Mouse (Mus musculus): ENCODE data around the gene Kmt2d. TPM values are rescaled to one million over a fixed set of nuclear protein-coding genes. Genes with fewer than 3 reads are reported as not detected.

The Kmt2d gene
- polyA plus RNA-seq, 1 experiment from 2014 or later = 16.0 TPM

- peaks cover 100% of the 10 kb centered on the region for H3K36me3 ChIP-seq (ENCODE audit: control insufficient read depth, insufficient read depth, low read length)
- H3K27me3 ChIP-seq (ENCODE audit: control insufficient read depth, insufficient read depth, low read length) = no peaks in the 10 kb centered on the region
- no peaks in the 10 kb centered on the region for H3K9me3 ChIP-seq (ENCODE audit: control insufficient read depth, low read length)
- no peak overlapping the region for H3K9ac ChIP-seq (replicated peaks; ENCODE audit: low read length)
- 91% methylated on average over 9 of the region's 9 CpGs for WGBS
- no peak overlapping the region for H3K4me3 ChIP-seq (replicated peaks; ENCODE audit: low read depth, low read length)
- ATAC-seq (ENCODE audit: low FRiP score, low TSS enrichment) (no peak), DNase-seq (no peak)
- H3K4me2 ChIP-seq (ENCODE audit: low read length) = no peak overlapping the region
- no peak overlapping the region for H3K27ac ChIP-seq (replicated peaks; ENCODE audit: low read depth, low read length)
- H3K4me1 ChIP-seq (ENCODE audit: control insufficient read depth, insufficient read depth, low read length) = no peaks in the 10 kb centered on the region
Observed at GRCm38 (mm10) chr15:98852733-98853132, 18.3 kb downstream of the Kmt2d start.

- ATAC-seq (ENCODE audit: low FRiP score, low TSS enrichment) (no peak), DNase-seq (no peak)
- H3K27ac ChIP-seq (replicated peaks; ENCODE audit: low read depth, low read length) = no peak overlapping the region
- H3K27me3 ChIP-seq (ENCODE audit: control insufficient read depth, insufficient read depth, low read length) = no peaks in the 10 kb centered on the region
- no peak overlapping the region for H3K4me3 ChIP-seq (replicated peaks; ENCODE audit: low read depth, low read length)
- H3K4me1 ChIP-seq (ENCODE audit: control insufficient read depth, insufficient read depth, low read length) = no peaks in the 10 kb centered on the region
- H3K9ac ChIP-seq (replicated peaks; ENCODE audit: low read length) = no peak overlapping the region
- peaks cover 100% of the 10 kb centered on the region for H3K36me3 ChIP-seq (ENCODE audit: control insufficient read depth, insufficient read depth, low read length)
- 95% methylated on average over 9 of the region's 9 CpGs for WGBS
- H3K4me2 ChIP-seq (ENCODE audit: low read length) = no peak overlapping the region
- H3K9me3 ChIP-seq (ENCODE audit: control insufficient read depth, low read length) = no peaks in the 10 kb centered on the region
Observed at GRCm38 (mm10) chr15:98852071-98852470, 18.9 kb downstream of the Kmt2d start.

- H3K9ac ChIP-seq (replicated peaks; ENCODE audit: low read length) = no peak overlapping the region
- H3K36me3 ChIP-seq (ENCODE audit: control insufficient read depth, insufficient read depth, low read length) = peaks cover 100% of the 10 kb centered on the region
- no peak overlapping the region for H3K27ac ChIP-seq (replicated peaks; ENCODE audit: low read depth, low read length)
- no peaks in the 10 kb centered on the region for H3K9me3 ChIP-seq (ENCODE audit: control insufficient read depth, low read length)
- no peak overlapping the region for H3K4me2 ChIP-seq (ENCODE audit: low read length)
- no peak overlapping the region for H3K4me3 ChIP-seq (replicated peaks; ENCODE audit: low read depth, low read length)
- no peaks in the 10 kb centered on the region for H3K4me1 ChIP-seq (ENCODE audit: control insufficient read depth, insufficient read depth, low read length)
- DNase-seq (no peak), ATAC-seq (ENCODE audit: low FRiP score, low TSS enrichment) (no peak)
- no peaks in the 10 kb centered on the region for H3K27me3 ChIP-seq (ENCODE audit: control insufficient read depth, insufficient read depth, low read length)
- 94% methylated on average over 21 of the region's 21 CpGs for WGBS
Observed at GRCm38 (mm10) chr15:98851229-98851818, 19.7 kb downstream of the Kmt2d start.

- Histone ChIP-seq H3K36me3 (ENCODE audit: control insufficient read depth, insufficient read depth, low read length) (peaks cover 100% of the 10 kb centered on the region), H3K9me3 (ENCODE audit: control insufficient read depth, low read length) (no peaks in the 10 kb centered on the region), H3K9ac (replicated peaks; ENCODE audit: low read length) (no peak overlapping the region), H3K27ac (replicated peaks; ENCODE audit: low read depth, low read length) (no peak overlapping the region), H3K4me1 (ENCODE audit: control insufficient read depth, insufficient read depth, low read length) (no peaks in the 10 kb centered on the region), H3K4me3 (replicated peaks; ENCODE audit: low read depth, low read length) (no peak overlapping the region), H3K4me2 (ENCODE audit: low read length) (no peak overlapping the region), H3K27me3 (ENCODE audit: control insufficient read depth, insufficient read depth, low read length) (no peaks in the 10 kb centered on the region)
- ATAC-seq (ENCODE audit: low FRiP score, low TSS enrichment) (no peak), DNase-seq (no peak)
- WGBS = 94% methylated on average over 14 of the region's 14 CpGs
Observed at GRCm38 (mm10) chr15:98850668-98851067, 20.3 kb downstream of the Kmt2d start.

- Histone ChIP-seq H3K4me2 (ENCODE audit: low read length) (no peak overlapping the region), H3K9ac (replicated peaks; ENCODE audit: low read length) (no peak overlapping the region), H3K27me3 (ENCODE audit: control insufficient read depth, insufficient read depth, low read length) (no peaks in the 10 kb centered on the region), H3K27ac (replicated peaks; ENCODE audit: low read depth, low read length) (no peak overlapping the region), H3K4me3 (replicated peaks; ENCODE audit: low read depth, low read length) (no peak overlapping the region), H3K4me1 (ENCODE audit: control insufficient read depth, insufficient read depth, low read length) (no peaks in the 10 kb centered on the region), H3K36me3 (ENCODE audit: control insufficient read depth, insufficient read depth, low read length) (peaks cover 100% of the 10 kb centered on the region), H3K9me3 (ENCODE audit: control insufficient read depth, low read length) (no peaks in the 10 kb centered on the region)
- 89% methylated on average over 16 of the region's 16 CpGs for WGBS
- DNase-seq (no peak), ATAC-seq (ENCODE audit: low FRiP score, low TSS enrichment) (no peak)
Observed at GRCm38 (mm10) chr15:98849956-98850600, 20.9 kb downstream of the Kmt2d start.

- no peak overlapping the region for H3K4me2 ChIP-seq (ENCODE audit: low read length)
- ATAC-seq (ENCODE audit: low FRiP score, low TSS enrichment) (no peak), DNase-seq (no peak)
- no peak overlapping the region for H3K27ac ChIP-seq (replicated peaks; ENCODE audit: low read depth, low read length)
- no peaks in the 10 kb centered on the region for H3K9me3 ChIP-seq (ENCODE audit: control insufficient read depth, low read length)
- no peaks in the 10 kb centered on the region for H3K4me1 ChIP-seq (ENCODE audit: control insufficient read depth, insufficient read depth, low read length)
- no peak overlapping the region for H3K4me3 ChIP-seq (replicated peaks; ENCODE audit: low read depth, low read length)
- WGBS = 95% methylated on average over 11 of the region's 11 CpGs
- H3K36me3 ChIP-seq (ENCODE audit: control insufficient read depth, insufficient read depth, low read length) = peaks cover 100% of the 10 kb centered on the region
- H3K27me3 ChIP-seq (ENCODE audit: control insufficient read depth, insufficient read depth, low read length) = no peaks in the 10 kb centered on the region
- no peak overlapping the region for H3K9ac ChIP-seq (replicated peaks; ENCODE audit: low read length)
Observed at GRCm38 (mm10) chr15:98849165-98849564, 21.8 kb downstream of the Kmt2d start.

- 91% methylated on average over 8 of the region's 8 CpGs for WGBS
- no peak for DNase-seq
Observed at GRCm38 (mm10) chr15:98846140-98846539, 24.9 kb downstream of the Kmt2d start.

GRCm38 (mm10) chr15:98845149-98845548 lies 25.9 kb downstream of the Kmt2d start:
- Histone ChIP-seq H3K27me3 (ENCODE audit: control insufficient read depth, insufficient read depth, low read length) (no peaks in the 10 kb centered on the region), H3K9ac (replicated peaks; ENCODE audit: low read length) (no peak overlapping the region), H3K9me3 (ENCODE audit: control insufficient read depth, low read length) (no peaks in the 10 kb centered on the region), H3K27ac (replicated peaks; ENCODE audit: low read depth, low read length) (no peak overlapping the region), H3K4me1 (ENCODE audit: control insufficient read depth, insufficient read depth, low read length) (no peaks in the 10 kb centered on the region), H3K4me2 (ENCODE audit: low read length) (no peak overlapping the region), H3K4me3 (replicated peaks; ENCODE audit: low read depth, low read length) (no peak overlapping the region), H3K36me3 (ENCODE audit: control insufficient read depth, insufficient read depth, low read length) (peaks cover 100% of the 10 kb centered on the region)
- DNase-seq (no peak), ATAC-seq (ENCODE audit: low FRiP score, low TSS enrichment) (no peak)
- WGBS = 98% methylated on average over 2 of the region's 2 CpGs

More at GRCm38 (mm10) chr15:98846140-98846539, 24.9 kb downstream of the Kmt2d start:
- no peak for ATAC-seq (ENCODE audit: low FRiP score, low TSS enrichment)
- no peaks in the 10 kb centered on the region for H3K9me3 ChIP-seq (ENCODE audit: control insufficient read depth, low read length)
- H3K27me3 ChIP-seq (ENCODE audit: control insufficient read depth, insufficient read depth, low read length) = no peaks in the 10 kb centered on the region
- H3K9ac ChIP-seq (replicated peaks; ENCODE audit: low read length) = no peak overlapping the region
- no peak overlapping the region for H3K4me3 ChIP-seq (replicated peaks; ENCODE audit: low read depth, low read length)
- H3K36me3 ChIP-seq (ENCODE audit: control insufficient read depth, insufficient read depth, low read length) = peaks cover 100% of the 10 kb centered on the region
- no peaks in the 10 kb centered on the region for H3K4me1 ChIP-seq (ENCODE audit: control insufficient read depth, insufficient read depth, low read length)
- H3K4me2 ChIP-seq (ENCODE audit: low read length) = no peak overlapping the region
- H3K27ac ChIP-seq (replicated peaks; ENCODE audit: low read depth, low read length) = no peak overlapping the region

GRCm38 (mm10) chr15:98843595-98844223 lies 27.3 kb downstream of the Kmt2d start:
- H3K9ac ChIP-seq (replicated peaks; ENCODE audit: low read length) = no peak overlapping the region
- H3K27ac ChIP-seq (replicated peaks; ENCODE audit: low read depth, low read length) = no peak overlapping the region
- no peak for DNase-seq
- H3K4me1 ChIP-seq (ENCODE audit: control insufficient read depth, insufficient read depth, low read length) = no peaks in the 10 kb centered on the region
- peaks cover 100% of the 10 kb centered on the region for H3K36me3 ChIP-seq (ENCODE audit: control insufficient read depth, insufficient read depth, low read length)
- H3K4me2 ChIP-seq (ENCODE audit: low read length) = no peak overlapping the region
- WGBS = 95% methylated on average over 11 of the region's 11 CpGs
- H3K9me3 ChIP-seq (ENCODE audit: control insufficient read depth, low read length) = no peaks in the 10 kb centered on the region
- no peak for ATAC-seq (ENCODE audit: low FRiP score, low TSS enrichment)
- no peak overlapping the region for H3K4me3 ChIP-seq (replicated peaks; ENCODE audit: low read depth, low read length)
- no peaks in the 10 kb centered on the region for H3K27me3 ChIP-seq (ENCODE audit: control insufficient read depth, insufficient read depth, low read length)

Data from midbrain, embryonic 14.5 days (tissue).